In genomic region chr12:89134333-89134732, GRCm38 (mm10) we compare ENCODE assay signal across 8 mouse cellular contexts.
DNase-seq lines count a peak whose midpoint lies in the region; ATAC-seq and TF ChIP-seq lines count a peak whose summit lies in the region.

No protein-coding gene starts in this region.

- H3K4me2 ChIP-seq in hindbrain, embryonic 14.5 days (replicated peaks) = no peak overlapping the region
- H3K4me2 ChIP-seq in hindbrain, embryonic 13.5 days = no peak overlapping the region
- H3K4me2 ChIP-seq in CH12.LX (ENCODE audit: insufficient read depth, low read depth, poor library complexity, severe bottlenecking) = no peak overlapping the region

- no peaks in the 10 kb centered on the region for H3K27me3 ChIP-seq in hindbrain, embryonic 14.5 days (ENCODE audit: control insufficient read depth, insufficient read depth, low read length)
- no peaks in the 10 kb centered on the region for H3K27me3 ChIP-seq in hindbrain, embryonic 13.5 days
- no peaks in the 10 kb centered on the region for H3K27me3 ChIP-seq in CH12.LX (replicated peaks)

- TF ChIP-seq RAD21 in CH12.LX (IDR thresholded peaks at IDR 0.05; ENCODE audit: low read depth, low read length) = peak; percentile 83

- 85% methylated on average over 2 of the region's 2 CpGs for WGBS in hindbrain, embryonic 14.5 days
- 75% methylated on average over 2 of the region's 2 CpGs for WGBS in hindbrain, embryonic 13.5 days

- TF ChIP-seq POLR2A in CH12.LX (IDR thresholded peaks at IDR 0.05; ENCODE audit: low read depth, low read length) = no peak

- H3K79me2 ChIP-seq in CH12.LX (replicated peaks; ENCODE audit: control insufficient read depth, extremely low read depth, insufficient read depth, poor library complexity, severe bottlenecking) = no peaks in the 10 kb centered on the region

- H3K4me1 ChIP-seq in hindbrain, embryonic 14.5 days (replicated peaks; ENCODE audit: control insufficient read depth, insufficient read depth, low read length) = 0 out of 2 replicates have a peak, but pooled peaks cover 3% of the 10 kb centered on the region
- H3K4me1 ChIP-seq in hindbrain, embryonic 13.5 days (replicated peaks) = peaks cover 9% of the 10 kb centered on the region
- H3K4me1 ChIP-seq in CH12.LX (ENCODE audit: control insufficient read depth in 1 of 2, insufficient read depth in 2 of 2) = peaks cover 0 to 3% of the 10 kb centered on the region in 2 experiments; a peak in 1 of 4 replicates

- no peaks in the 10 kb centered on the region for H3K9me3 ChIP-seq in hindbrain, embryonic 14.5 days (ENCODE audit: control insufficient read depth, low read length)
- H3K9me3 ChIP-seq in hindbrain, embryonic 13.5 days = no peaks in the 10 kb centered on the region
- no peaks in the 10 kb centered on the region for H3K9me3 ChIP-seq in CH12.LX (replicated peaks; ENCODE audit: low read length)

- TF ChIP-seq EP300 in CH12.LX (IDR thresholded peaks at IDR 0.05; ENCODE audit: low read length) = no peak

- dilution Hi-C loops in CH12.LX (cut with MboI; ENCODE audit: extremely low pct_ligation_motif_present, extremely low pct_unique_long_range_greater_than_20kb, low sequenced_read_pairs) = no loop called here

- in situ Hi-C loops in CH12.LX (cut with MboI; ENCODE audit: low pct_ligation_motif_present, low pct_unique_long_range_greater_than_20kb, low sequenced_read_pairs) = no loop called here

- H3K36me3 ChIP-seq in hindbrain, embryonic 14.5 days (replicated peaks; ENCODE audit: control insufficient read depth, insufficient read depth) = no peaks in the 10 kb centered on the region
- H3K36me3 ChIP-seq in hindbrain, embryonic 13.5 days = no peaks in the 10 kb centered on the region
- no peaks in the 10 kb centered on the region for H3K36me3 ChIP-seq in CH12.LX (replicated peaks in 1 of 2; ENCODE audit: control insufficient read depth in 1 of 2, insufficient read depth in 1 of 2, low read length in 1 of 2)

- TF ChIP-seq CTCF in CH12.LX (conservative IDR thresholded peaks at IDR 0.05 in 1 of 2, IDR thresholded peaks at IDR 0.05 in 1 of 2; ENCODE audit: low read depth in 2 of 2, low read length in 2 of 2) = peak; percentile 64 to 81

- no peak overlapping the region for H3K9ac ChIP-seq in hindbrain, embryonic 14.5 days
- no peak overlapping the region for H3K9ac ChIP-seq in hindbrain, embryonic 13.5 days
- H3K9ac ChIP-seq in CH12.LX (ENCODE audit: insufficient read depth, low read depth) = no peak overlapping the region

- H3K4me3 ChIP-seq in hindbrain, embryonic 14.5 days (replicated peaks; ENCODE audit: low read length) = no peak overlapping the region
- no peak overlapping the region for H3K4me3 ChIP-seq in hindbrain, embryonic 13.5 days
- no peak overlapping the region for H3K4me3 ChIP-seq in CH12.LX (replicated peaks in 1 of 3; ENCODE audit: low read depth in 2 of 3, low read length in 2 of 3, poor library complexity in 1 of 3)

- ATAC-seq in hindbrain, embryonic 14.5 days (ENCODE audit: low FRiP score) = no peak
- no peak for ATAC-seq in hindbrain, embryonic 13.5 days (ENCODE audit: low FRiP score)
- no peak for ATAC-seq in megakaryocyte, adult 5-6 weeks (ENCODE audit: poor library complexity, severe bottlenecking)

- DNase-seq in hindbrain, embryonic 14.5 days (ENCODE audit: low spot score) = peak; percentile 42
- DNase-seq in CH12.LX (ENCODE audit: extremely low read depth) (peak; percentile 66), ZHBTc4 (ENCODE audit: low read depth, low spot score) (peak; percentile 66)
- peak; percentile 17 for DNase-seq in kidney, postnatal 14 days
- no peak for DNase-seq in layer of hippocampus, adult 11-12 months (ENCODE audit: low spot score)
- DNase-seq in yolk sac, embryonic 10.5 days (ENCODE audit: low spot score) = no peak

- H3K27ac ChIP-seq in hindbrain, embryonic 14.5 days = no peak overlapping the region
- no peak overlapping the region for H3K27ac ChIP-seq in hindbrain, embryonic 13.5 days
- no peak overlapping the region for H3K27ac ChIP-seq in CH12.LX (ENCODE audit: insufficient read depth, low read depth)

TF ChIP-seq in CH12.LX, 34 proteins besides CTCF, POLR2A, EP300 and RAD21:
- TF ChIP-seq ELF1 (IDR thresholded peaks at IDR 0.05; ENCODE audit: low read depth, low read length) (no peak), MEF2A (IDR thresholded peaks at IDR 0.05; ENCODE audit: borderline replicate concordance, low read depth, low read length) (no peak), USF1 (IDR thresholded peaks at IDR 0.05; ENCODE audit: low read depth, low read length) (no peak), CHD1 (IDR thresholded peaks at IDR 0.05; ENCODE audit: low read depth, low read length) (no peak), ZC3H11A (IDR thresholded peaks at IDR 0.05; ENCODE audit: low read depth, low read length) (0 out of 2 replicates have a peak, but pooled peaks have one; percentile 7), USF2 (conservative IDR thresholded peaks at IDR 0.05; ENCODE audit: low read depth, low read length) (no peak), TCF12 (IDR thresholded peaks at IDR 0.05; ENCODE audit: low read depth, low read length) (no peak), IRF4 (IDR thresholded peaks at IDR 0.05; ENCODE audit: low read depth, low read length) (0 out of 2 replicates have a peak, but pooled peaks have one; percentile 5), CHD2 (IDR thresholded peaks at IDR 0.05; ENCODE audit: low read length) (no peak), MAZ (IDR thresholded peaks at IDR 0.05; ENCODE audit: low read depth, low read length) (no peak), POLR2AphosphoS2 (IDR thresholded peaks at IDR 0.05; ENCODE audit: low read depth, low read length) (no peak), BHLHE40 (IDR thresholded peaks at IDR 0.05; ENCODE audit: low read depth, low read length) (no peak), ZKSCAN1 (IDR thresholded peaks at IDR 0.05; ENCODE audit: borderline replicate concordance, low read depth, low read length) (no peak), SMC3 (IDR thresholded peaks at IDR 0.05; ENCODE audit: low read depth, low read length) (peak; percentile 65), SIN3A (IDR thresholded peaks at IDR 0.05; ENCODE audit: low read length) (no peak), MXI1 (IDR thresholded peaks at IDR 0.05; ENCODE audit: low read depth, low read length) (no peak)

Comparison
In these comparisons a context has a peak if more than half of its experiments do, and no peak if none do; other contexts are left out.
1. DNase-seq: peak in hindbrain, embryonic 14.5 days (single experiment), CH12.LX (single experiment), ZHBTc4 (single experiment) and kidney, postnatal 14 days (single experiment); none in layer of hippocampus, adult 11-12 months (single experiment) and yolk sac, embryonic 10.5 days (single experiment).